Mouse (Mus musculus) thymus, adult 2 months (tissue): Measurements from ENCODE around the gene Car5b. TPM values are rescaled to one million over a fixed set of nuclear protein-coding genes. Genes with fewer than 3 reads are reported as not detected.

Experiments
- DNase-seq: peaks from one replicate; pipeline ENCODE4 v3.0.0; 2021
- H3K27ac ChIP-seq: fragments of 200-500 bp; 2 replicates; pipeline ENCODE4 v1.5.1; 2012; ENCODE audit warnings: low read length, control low read depth; ENCODE audit not compliant: control insufficient read depth, insufficient read depth
- H3K27me3 ChIP-seq: fragments of 200-500 bp; 2 replicates; pipeline ENCODE4 v1.6.1; 2012; ENCODE audit warnings: mild to moderate bottlenecking, low read length, moderate library complexity, mixed read lengths; ENCODE audit not compliant: control insufficient read depth, insufficient read depth
- H3K36me3 ChIP-seq: fragments of 200-500 bp; 2 replicates; pipeline ENCODE4 v1.6.1; 2012; ENCODE audit warnings: mild to moderate bottlenecking, low read length, moderate library complexity; ENCODE audit not compliant: control insufficient read depth, insufficient read depth
- H3K4me1 ChIP-seq: fragments of 200-500 bp; replicated peaks from 2 replicates; pipeline ENCODE4 v1.6.1; 2012; ENCODE audit warnings: low read length; ENCODE audit not compliant: control insufficient read depth, insufficient read depth
- H3K4me3 ChIP-seq: fragments of 200-500 bp; 2 replicates; pipeline ENCODE4 v1.5.1; 2012; ENCODE audit warnings: mild to moderate bottlenecking, low read length, control low read depth, moderate library complexity; ENCODE audit not compliant: control insufficient read depth, insufficient read depth
- CTCF ChIP-seq: fragments of 200-500 bp; IDR thresholded peaks from 2 replicates; pipeline ENCODE4 v1.5.1; 2012; ENCODE audit warnings: mild to moderate bottlenecking, control low read depth, low read length, moderate library complexity, borderline replicate concordance; ENCODE audit not compliant: control insufficient read depth, poor library complexity, insufficient read depth; ENCODE audit errors: extremely low read depth
- POLR2A ChIP-seq: fragments of 200-500 bp; IDR thresholded peaks from 2 replicates; pipeline ENCODE4 v1.6.1; 2012; ENCODE audit warnings: mild to moderate bottlenecking, low read length, control low read depth, moderate library complexity; ENCODE audit not compliant: control insufficient read depth, poor library complexity, insufficient read depth; ENCODE audit errors: extremely low read depth
- WGBS: fragments of 180-500 bp; shearing (Covaris S2); methylation state at CpG from one replicate; pipeline ENCODE4 v1.1.7; 2018; 5-methylcytosine and 5-hydroxymethylcytosine counted together
- polyA plus RNA-seq: library from polyadenylated mRNA; depleted of rRNA; stranded (reverse); fragments of >200 nt; gene quantifications from 2 replicates; pipeline ENCODE4 v1.2.3, GENCODE M21; 2012

The Car5b gene
- polyA plus RNA-seq, 1 experiment = 2.7 TPM

- no peak for DNase-seq
- Histone ChIP-seq H3K27me3 (no peaks in the 10 kb centered on the region), H3K4me1 (no peaks in the 10 kb centered on the region), H3K36me3 (no peaks in the 10 kb centered on the region), H3K4me3 (no peak overlapping the region), H3K27ac (no peak overlapping the region)
- TF ChIP-seq CTCF (no peak), POLR2A (no peak)
- 92% methylated on average over 4 of the region's 4 CpGs for WGBS
Observed at GRCm38 (mm10) chrX:164055726-164056125, 27.9 kb upstream of the Car5b start.

- Histone ChIP-seq H3K36me3 (no peaks in the 10 kb centered on the region), H3K27me3 (no peaks in the 10 kb centered on the region), H3K4me3 (no peak overlapping the region), H3K27ac (no peak overlapping the region), H3K4me1 (no peaks in the 10 kb centered on the region)
- TF ChIP-seq CTCF (no peak), POLR2A (no peak)
- WGBS = 27% methylated on average over 2 of the region's 2 CpGs
- no peak for DNase-seq
Observed at GRCm38 (mm10) chrX:164046736-164047135, 18.9 kb upstream of the Car5b start.

GRCm38 (mm10) chrX:164042069-164042468 lies 14.3 kb upstream of the Car5b start:
- WGBS = 92% methylated on average over 13 of the region's 13 CpGs
- Histone ChIP-seq H3K27ac (no peak overlapping the region), H3K36me3 (no peaks in the 10 kb centered on the region), H3K4me3 (no peak overlapping the region), H3K4me1 (no peaks in the 10 kb centered on the region), H3K27me3 (no peaks in the 10 kb centered on the region)
- no peak for DNase-seq
- TF ChIP-seq CTCF (no peak), POLR2A (no peak)

GRCm38 (mm10) chrX:164038882-164039281 lies 11.1 kb upstream of the Car5b start:
- DNase-seq = no peak
- Histone ChIP-seq H3K27ac (no peak overlapping the region), H3K4me3 (no peak overlapping the region), H3K36me3 (no peaks in the 10 kb centered on the region), H3K4me1 (no peaks in the 10 kb centered on the region), H3K27me3 (no peaks in the 10 kb centered on the region)
- TF ChIP-seq POLR2A (no peak), CTCF (no peak)
- 73% methylated on average over 2 of the region's 2 CpGs for WGBS

- no peak overlapping the region for H3K4me3 ChIP-seq
- no peak for DNase-seq
- H3K36me3 ChIP-seq = no peaks in the 10 kb centered on the region
- H3K27ac ChIP-seq = no peak overlapping the region
- no peaks in the 10 kb centered on the region for H3K4me1 ChIP-seq
- TF ChIP-seq CTCF (no peak), POLR2A (no peak)
- no peaks in the 10 kb centered on the region for H3K27me3 ChIP-seq
- WGBS = 95% methylated on average over 7 of the region's 7 CpGs
Observed at GRCm38 (mm10) chrX:164035931-164036330, 8.1 kb upstream of the Car5b start.

GRCm38 (mm10) chrX:164035401-164035800 lies 7.6 kb upstream of the Car5b start:
- Histone ChIP-seq H3K36me3 (no peaks in the 10 kb centered on the region), H3K27ac (no peak overlapping the region), H3K4me1 (no peaks in the 10 kb centered on the region), H3K27me3 (no peaks in the 10 kb centered on the region), H3K4me3 (no peak overlapping the region)
- 96% methylated on average over 2 of the region's 2 CpGs for WGBS
- TF ChIP-seq POLR2A = no peak
- no peak for TF ChIP-seq CTCF
- DNase-seq = no peak

- H3K27ac ChIP-seq = no peak overlapping the region
- DNase-seq = no peak
- no peaks in the 10 kb centered on the region for H3K27me3 ChIP-seq
- no peaks in the 10 kb centered on the region for H3K36me3 ChIP-seq
- TF ChIP-seq CTCF (no peak), POLR2A (no peak)
- H3K4me1 ChIP-seq = peaks cover 5% of the 10 kb centered on the region
- WGBS = 96% methylated on average over 7 of the region's 7 CpGs
- no peak overlapping the region for H3K4me3 ChIP-seq
Observed at GRCm38 (mm10) chrX:164032526-164032925, 4.7 kb upstream of the Car5b start.
